In genomic region chr2:171514876-171515275, GRCm38 (mm10) we compare ENCODE assay signal across 23 mouse cellular contexts.
DNase-seq lines count a peak whose midpoint lies in the region; ATAC-seq lines count a peak whose summit lies in the region.
"Had no signal": no experiment of that assay in that cellular context is flagged by ENCODE, and none has a peak within 500 bp of the region (broad histone marks: within the 10 kb centered on the region; RNA-seq: fewer than 3 reads in every experiment).

No protein-coding gene starts in this region.

- peak; percentile 11 for DNase-seq in embryonic facial prominence, embryonic 14.5 days (ENCODE audit: low spot score)
- DNase-seq in embryonic facial prominence, embryonic 10.5 days (ENCODE audit: low spot score), result no peak
- peak; percentile 41 for DNase-seq in hindbrain, embryonic 14.5 days (ENCODE audit: low spot score)
- DNase-seq in kidney, postnatal 14 days, result peak; percentile 12
- DNase-seq in kidney, adult 8-10 months, result no peak
- DNase-seq in right cerebral cortex, adult 2 months (ENCODE audit: low spot score in 2 of 2), result no peak
- DNase-seq: adrenal gland, adult 8-10 months; adrenal gland, postnatal 36 days; B cell, adult 2 months; cerebellum, adult 11 months; cerebellum, adult 8-10 months; cerebellum, postnatal 14 days; embryo, embryonic 11 days; gastrocnemius, postnatal 36 days; heart, postnatal 10 days; heart, postnatal 4 days had no signal

- no peak for ATAC-seq in embryonic facial prominence, embryonic 14.5 days (ENCODE audit: low read depth)
- no peak for ATAC-seq in hindbrain, embryonic 14.5 days (ENCODE audit: low FRiP score)
- ATAC-seq in hindbrain, embryonic 12.5 days (ENCODE audit: low FRiP score), result no peak
- ATAC-seq: CD4-positive, CD25-positive, alpha-beta regulatory T cell, adult 4 months; inflammation-experienced regulatory T-cells, adult 6 months; intestine, postnatal 0 days had no signal

- H3K4me1 ChIP-seq in embryonic facial prominence, embryonic 14.5 days (ENCODE audit: control insufficient read depth, insufficient read depth, low read length), result no peaks in the 10 kb centered on the region
- no peaks in the 10 kb centered on the region for H3K4me1 ChIP-seq in embryonic facial prominence, embryonic 10.5 days
- no peaks in the 10 kb centered on the region for H3K4me1 ChIP-seq in hindbrain, embryonic 14.5 days (replicated peaks; ENCODE audit: control insufficient read depth, insufficient read depth, low read length)
- H3K4me1 ChIP-seq in hindbrain, embryonic 12.5 days, result no peaks in the 10 kb centered on the region; the same call in 1 of the 2 replicates
- H3K4me1 ChIP-seq: embryonic facial prominence, embryonic 12.5 days; hindbrain, embryonic 15.5 days had no signal

- H3K27ac ChIP-seq in embryonic facial prominence, embryonic 14.5 days (replicated peaks; ENCODE audit: low read depth, low read length), result no peak overlapping the region
- no peak overlapping the region for H3K27ac ChIP-seq in embryonic facial prominence, embryonic 10.5 days (replicated peaks)
- no peak overlapping the region for H3K27ac ChIP-seq in hindbrain, embryonic 14.5 days
- H3K27ac ChIP-seq in hindbrain, embryonic 12.5 days, result no peak overlapping the region
- H3K27ac ChIP-seq: hindbrain, embryonic 15.5 days had no signal

- 59% methylated on average over 5 of the region's 5 CpGs for WGBS in embryonic facial prominence, embryonic 14.5 days
- WGBS in embryonic facial prominence, embryonic 10.5 days, result 73% methylated on average over 5 of the region's 5 CpGs
- WGBS in hindbrain, embryonic 14.5 days, result 33% methylated on average over 5 of the region's 5 CpGs
- WGBS in hindbrain, embryonic 12.5 days, result 50% methylated on average over 5 of the region's 5 CpGs

- no peak overlapping the region for H3K4me3 ChIP-seq in embryonic facial prominence, embryonic 14.5 days (ENCODE audit: low read depth, low read length)
- no peak overlapping the region for H3K4me3 ChIP-seq in embryonic facial prominence, embryonic 10.5 days
- no peak overlapping the region for H3K4me3 ChIP-seq in hindbrain, embryonic 14.5 days (replicated peaks; ENCODE audit: low read length)
- no peak overlapping the region for H3K4me3 ChIP-seq in hindbrain, embryonic 12.5 days
- H3K4me3 ChIP-seq: embryonic facial prominence, embryonic 12.5 days; hindbrain, embryonic 15.5 days had no signal

- no peaks in the 10 kb centered on the region for H3K36me3 ChIP-seq in embryonic facial prominence, embryonic 14.5 days (ENCODE audit: control insufficient read depth, insufficient read depth, low read length)
- H3K36me3 ChIP-seq in embryonic facial prominence, embryonic 10.5 days (replicated peaks), result no peaks in the 10 kb centered on the region
- H3K36me3 ChIP-seq in hindbrain, embryonic 14.5 days (replicated peaks; ENCODE audit: control insufficient read depth, insufficient read depth), result no peaks in the 10 kb centered on the region
- no peaks in the 10 kb centered on the region for H3K36me3 ChIP-seq in hindbrain, embryonic 12.5 days
- H3K36me3 ChIP-seq: embryonic facial prominence, embryonic 12.5 days; G1E; hindbrain, embryonic 15.5 days had no signal

- no peaks in the 10 kb centered on the region for H3K27me3 ChIP-seq in embryonic facial prominence, embryonic 14.5 days (replicated peaks; ENCODE audit: control insufficient read depth, insufficient read depth, low read length)
- H3K27me3 ChIP-seq in embryonic facial prominence, embryonic 10.5 days (replicated peaks; ENCODE audit: low read depth, poor library complexity, severe bottlenecking), result no peaks in the 10 kb centered on the region
- H3K27me3 ChIP-seq in hindbrain, embryonic 14.5 days (ENCODE audit: control insufficient read depth, insufficient read depth, low read length), result no peaks in the 10 kb centered on the region
- H3K27me3 ChIP-seq in hindbrain, embryonic 12.5 days, result no peaks in the 10 kb centered on the region
- H3K27me3 ChIP-seq: embryonic facial prominence, embryonic 12.5 days; hindbrain, embryonic 15.5 days had no signal

- H3K4me2 ChIP-seq in embryonic facial prominence, embryonic 14.5 days (ENCODE audit: low read depth, low read length), result no peak overlapping the region
- no peak overlapping the region for H3K4me2 ChIP-seq in hindbrain, embryonic 14.5 days (replicated peaks)
- no peak overlapping the region for H3K4me2 ChIP-seq in hindbrain, embryonic 12.5 days (replicated peaks)
- H3K4me2 ChIP-seq: embryonic facial prominence, embryonic 12.5 days; hindbrain, embryonic 15.5 days had no signal

- H3K9ac ChIP-seq in embryonic facial prominence, embryonic 14.5 days (ENCODE audit: low read depth, low read length), result no peak overlapping the region
- no peak overlapping the region for H3K9ac ChIP-seq in hindbrain, embryonic 14.5 days
- H3K9ac ChIP-seq in hindbrain, embryonic 12.5 days, result no peak overlapping the region
- H3K9ac ChIP-seq: embryonic facial prominence, embryonic 12.5 days; hindbrain, embryonic 15.5 days had no signal

- H3K9me3 ChIP-seq in embryonic facial prominence, embryonic 14.5 days (ENCODE audit: control insufficient read depth, low read length), result no peaks in the 10 kb centered on the region
- H3K9me3 ChIP-seq in embryonic facial prominence, embryonic 10.5 days, result no peaks in the 10 kb centered on the region
- no peaks in the 10 kb centered on the region for H3K9me3 ChIP-seq in hindbrain, embryonic 14.5 days (ENCODE audit: control insufficient read depth, low read length)
- H3K9me3 ChIP-seq in hindbrain, embryonic 12.5 days (replicated peaks), result no peaks in the 10 kb centered on the region
- H3K9me3 ChIP-seq: embryonic facial prominence, embryonic 12.5 days; hindbrain, embryonic 15.5 days had no signal

Comparison
In these comparisons a context has a peak if more than half of its experiments do, and no peak if none do; other contexts are left out.
1. DNase-seq: peak in embryonic facial prominence, embryonic 14.5 days (single experiment), hindbrain, embryonic 14.5 days (single experiment) and kidney, postnatal 14 days (single experiment); none in embryonic facial prominence, embryonic 10.5 days (single experiment), kidney, adult 8-10 months (0 of 2) and right cerebral cortex, adult 2 months (0 of 2).